Mouse (Mus musculus) limb, embryonic 10.5 days (tissue): ENCODE data around the gene Pde4d. TPM values are rescaled to one million over a fixed set of nuclear protein-coding genes. Genes with fewer than 3 reads are reported as not detected.

ENCODE experiments used
- DNase-seq: peaks from one replicate; pipeline ENCODE4 v3.0.0-alpha.2; 2017; ENCODE audit warnings: low spot score
- H3K27ac ChIP-seq: fragments of 300-500 bp; sonication (generic); 2 replicates; pipeline ENCODE4 v1.5.1; 2016; ENCODE audit warnings: mild to moderate bottlenecking
- H3K27me3 ChIP-seq: fragments of 300-500 bp; sonication (generic); 2 replicates; pipeline ENCODE4 v1.6.1; 2016; ENCODE audit warnings: low read depth, mild to moderate bottlenecking; ENCODE audit not compliant: poor library complexity, severe bottlenecking
- H3K36me3 ChIP-seq: fragments of 300-500 bp; sonication (generic); 2 replicates; pipeline ENCODE4 v1.6.1; 2016; ENCODE audit warnings: mild to moderate bottlenecking, moderate library complexity
- H3K4me1 ChIP-seq: fragments of 300-500 bp; sonication (generic); 2 replicates; pipeline ENCODE4 v1.6.1; 2016
- H3K4me3 ChIP-seq: fragments of 300-500 bp; sonication (generic); 2 replicates; pipeline ENCODE4 v1.5.1; 2016; ENCODE audit warnings: mild to moderate bottlenecking, moderate library complexity
- H3K9me3 ChIP-seq: fragments of 300-500 bp; sonication (generic); replicated peaks from 2 replicates; pipeline ENCODE4 v1.6.1; 2016; ENCODE audit warnings: mild to moderate bottlenecking
- WGBS: fragments of 180-500 bp; shearing (Covaris S2); methylation state at CpG from one replicate; pipeline ENCODE4 v1.1.7; 2016; 5-methylcytosine and 5-hydroxymethylcytosine counted together
- polyA plus RNA-seq: library from polyadenylated mRNA; unstranded; fragments of >200 nt; fragmentation: Nextera tagmentation; extraction: Ambion mirVana; gene quantifications from 2 replicates; pipeline ENCODE4 v1.2.1, GENCODE M21; 2016

The Pde4d gene
- polyA plus RNA-seq, 1 experiment from 2014 or later = 24.3 TPM

- Histone ChIP-seq H3K27me3 (no peaks in the 10 kb centered on the region), H3K9me3 (no peaks in the 10 kb centered on the region), H3K4me1 (peaks cover 7% of the 10 kb centered on the region; the same call in 1 of the 2 replicates), H3K36me3 (no peaks in the 10 kb centered on the region), H3K27ac (no peak overlapping the region), H3K4me3 (no peak overlapping the region)
- no peak for DNase-seq
- WGBS = 88% methylated on average over 4 of the region's 4 CpGs
Observed at GRCm38 (mm10) chr13:109789151-109789550, 1339.4 kb downstream of the Pde4d start.

GRCm38 (mm10) chr13:109790045-109790715 lies 1340.4 kb downstream of the Pde4d start:
- H3K4me3 ChIP-seq = no peak overlapping the region
- WGBS = 90% methylated on average over 8 of the region's 8 CpGs
- H3K27me3 ChIP-seq = no peaks in the 10 kb centered on the region
- H3K4me1 ChIP-seq = peaks cover 5% of the 10 kb centered on the region; the same call in 1 of the 2 replicates
- H3K27ac ChIP-seq = no peak overlapping the region
- DNase-seq = no peak
- H3K36me3 ChIP-seq = no peaks in the 10 kb centered on the region
- no peaks in the 10 kb centered on the region for H3K9me3 ChIP-seq

- Histone ChIP-seq H3K27me3 (no peaks in the 10 kb centered on the region), H3K36me3 (no peaks in the 10 kb centered on the region), H3K4me1 (peaks cover 5% of the 10 kb centered on the region; the same call in 1 of the 2 replicates), H3K27ac (no peak overlapping the region), H3K9me3 (no peaks in the 10 kb centered on the region), H3K4me3 (no peak overlapping the region)
- no peak for DNase-seq
- WGBS = 71% methylated on average over 9 of the region's 9 CpGs
Observed at GRCm38 (mm10) chr13:109793918-109794317, 1344.2 kb downstream of the Pde4d start.

GRCm38 (mm10) chr13:109798651-109799050 lies 1348.9 kb downstream of the Pde4d start:
- Histone ChIP-seq H3K4me3 (no peak overlapping the region), H3K9me3 (no peaks in the 10 kb centered on the region), H3K4me1 (no peaks in the 10 kb centered on the region), H3K27ac (no peak overlapping the region), H3K27me3 (no peaks in the 10 kb centered on the region), H3K36me3 (no peaks in the 10 kb centered on the region)
- 71% methylated on average over 4 of the region's 4 CpGs for WGBS
- no peak for DNase-seq

GRCm38 (mm10) chr13:109802201-109802600 lies 1352.5 kb downstream of the Pde4d start:
- 58% methylated on average over 4 of the region's 4 CpGs for WGBS
- Histone ChIP-seq H3K4me1 (no peaks in the 10 kb centered on the region), H3K36me3 (no peaks in the 10 kb centered on the region), H3K27ac (no peak overlapping the region), H3K4me3 (no peak overlapping the region), H3K9me3 (no peaks in the 10 kb centered on the region), H3K27me3 (no peaks in the 10 kb centered on the region)
- DNase-seq = no peak

GRCm38 (mm10) chr13:109806193-109806966 lies 1356.6 kb downstream of the Pde4d start:
- no peaks in the 10 kb centered on the region for H3K36me3 ChIP-seq
- whole genome bisulfite sequencing = 88% methylated on average over 5 of the region's 5 CpGs
- DNase-seq = no peak
- no peak overlapping the region for H3K27ac ChIP-seq
- peaks cover 7% of the 10 kb centered on the region for H3K4me1 ChIP-seq
- no peaks in the 10 kb centered on the region for H3K9me3 ChIP-seq
- no peaks in the 10 kb centered on the region for H3K27me3 ChIP-seq
- H3K4me3 ChIP-seq = no peak overlapping the region

- Histone ChIP-seq H3K27me3 (no peaks in the 10 kb centered on the region), H3K9me3 (no peaks in the 10 kb centered on the region), H3K4me3 (no peak overlapping the region), H3K27ac (no peak overlapping the region), H3K36me3 (no peaks in the 10 kb centered on the region), H3K4me1 (peaks cover 7% of the 10 kb centered on the region)
- no peak for DNase-seq
- 79% methylated on average over 2 of the region's 2 CpGs for WGBS
Observed at GRCm38 (mm10) chr13:109807036-109807435, 1357.3 kb downstream of the Pde4d start.

- Histone ChIP-seq H3K27ac (no peak overlapping the region), H3K4me3 (no peak overlapping the region), H3K27me3 (no peaks in the 10 kb centered on the region), H3K36me3 (no peaks in the 10 kb centered on the region), H3K4me1 (peaks cover 7% of the 10 kb centered on the region), H3K9me3 (no peaks in the 10 kb centered on the region)
- 69% methylated on average over 3 of the region's 3 CpGs for WGBS
- DNase-seq = no peak
Observed at GRCm38 (mm10) chr13:109807446-109807845, 1357.7 kb downstream of the Pde4d start.

- WGBS = 71% methylated on average over 6 of the region's 6 CpGs
- no peak overlapping the region for H3K4me3 ChIP-seq
- H3K27me3 ChIP-seq = no peaks in the 10 kb centered on the region
- H3K27ac ChIP-seq = no peak overlapping the region
- H3K9me3 ChIP-seq = no peaks in the 10 kb centered on the region
- H3K4me1 ChIP-seq = peaks cover 7% of the 10 kb centered on the region
- no peaks in the 10 kb centered on the region for H3K36me3 ChIP-seq
- DNase-seq = no peak
Observed at GRCm38 (mm10) chr13:109808039-109808438, 1358.3 kb downstream of the Pde4d start.

GRCm38 (mm10) chr13:109808946-109809345 lies 1359.2 kb downstream of the Pde4d start:
- WGBS = 91% methylated on average over 7 of the region's 7 CpGs
- H3K4me1 ChIP-seq = peaks cover 7% of the 10 kb centered on the region
- H3K4me3 ChIP-seq = no peak overlapping the region
- no peaks in the 10 kb centered on the region for H3K9me3 ChIP-seq
- no peak overlapping the region for H3K27ac ChIP-seq
- no peaks in the 10 kb centered on the region for H3K27me3 ChIP-seq
- no peaks in the 10 kb centered on the region for H3K36me3 ChIP-seq
- no peak for DNase-seq

- no peak for DNase-seq
- WGBS = 84% methylated on average over 4 of the region's 4 CpGs
- no peak overlapping the region for H3K27ac ChIP-seq
Observed at GRCm38 (mm10) chr13:109809646-109810045, 1359.9 kb downstream of the Pde4d start.

GRCm38 (mm10) chr13:109813924-109814323 lies 1364.2 kb downstream of the Pde4d start:
- no peak overlapping the region for H3K27ac ChIP-seq
- H3K4me3 ChIP-seq = no peak overlapping the region
- 89% methylated on average over 4 of the region's 4 CpGs for WGBS
- H3K36me3 ChIP-seq = no peaks in the 10 kb centered on the region
- DNase-seq = no peak
- no peaks in the 10 kb centered on the region for H3K27me3 ChIP-seq
- H3K4me1 ChIP-seq = peaks cover 5% of the 10 kb centered on the region
- no peaks in the 10 kb centered on the region for H3K9me3 ChIP-seq

More at GRCm38 (mm10) chr13:109809646-109810045, 1359.9 kb downstream of the Pde4d start:
- no peak overlapping the region for H3K4me3 ChIP-seq
- no peaks in the 10 kb centered on the region for H3K27me3 ChIP-seq
- no peaks in the 10 kb centered on the region for H3K36me3 ChIP-seq
- no peaks in the 10 kb centered on the region for H3K9me3 ChIP-seq
- H3K4me1 ChIP-seq = peaks cover 7% of the 10 kb centered on the region

GRCm38 (mm10) chr13:109819071-109819470 lies 1369.3 kb downstream of the Pde4d start:
- H3K4me1 ChIP-seq = peaks cover 43% of the 10 kb centered on the region
- 87% methylated on average over 3 of the region's 3 CpGs for WGBS

More at GRCm38 (mm10) chr13:109819071-109819470, 1369.3 kb downstream of the Pde4d start:
- Histone ChIP-seq H3K4me3 (no peak overlapping the region), H3K27me3 (no peaks in the 10 kb centered on the region), H3K27ac (no peak overlapping the region), H3K36me3 (no peaks in the 10 kb centered on the region), H3K9me3 (no peaks in the 10 kb centered on the region)
- DNase-seq = no peak
